Mouse (Mus musculus) bone marrow macrophage, adult 2 months (primary cell): ENCODE measurements around the gene Ube2l3.

Source experiments
- CTCF ChIP-seq: IDR thresholded peaks from 2 replicates; pipeline ENCODE4 v1.5.1; 2012; ENCODE audit warnings: low read depth, mild to moderate bottlenecking, low read length, moderate library complexity
- POLR2A ChIP-seq: IDR thresholded peaks from 2 replicates; pipeline ENCODE4 v1.6.1; 2012; ENCODE audit warnings: mild to moderate bottlenecking, low read depth, low read length, borderline replicate concordance

- no peak for TF ChIP-seq CTCF
- TF ChIP-seq POLR2A = no peak
Observed at GRCm38 (mm10) chr16:17167179-17167578, 35.3 kb downstream of the Ube2l3 start.
